ENCODE assay signal across 13 mouse cellular contexts in genomic region chr2:74702820-74703219, GRCm38 (mm10). TPM values are rescaled to one million over a fixed set of nuclear protein-coding genes. Genes with fewer than 3 reads are reported as not detected.
"Had no signal": no experiment of that assay in that cellular context is flagged by ENCODE, and none has a peak within 500 bp of the region (broad histone marks: within the 10 kb centered on the region; RNA-seq: fewer than 3 reads in every experiment).

No protein-coding gene starts in this region.

- H3K4me2 ChIP-seq: hindbrain, embryonic 13.5 days; limb, embryonic 15.5 days; liver, embryonic 13.5 days; midbrain, embryonic 13.5 days; stomach, embryonic 15.5 days had no signal

- H3K9ac ChIP-seq: hindbrain, embryonic 13.5 days; limb, embryonic 15.5 days; liver, embryonic 13.5 days; midbrain, embryonic 13.5 days; stomach, embryonic 15.5 days had no signal

- H3K4me3 ChIP-seq: hindbrain, embryonic 13.5 days; left cerebral cortex, adult 2 months; limb, embryonic 15.5 days; liver, embryonic 13.5 days; midbrain, embryonic 13.5 days; myocyte; stomach, embryonic 15.5 days had no signal

- H3K9me3 ChIP-seq: hindbrain, embryonic 13.5 days; limb, embryonic 15.5 days; liver, embryonic 13.5 days; midbrain, embryonic 13.5 days; stomach, embryonic 15.5 days had no signal

- ATAC-seq: hindbrain, postnatal 0 days; midbrain, embryonic 13.5 days had no signal

- H3K36me3 ChIP-seq: hindbrain, embryonic 13.5 days; liver, embryonic 13.5 days; midbrain, embryonic 13.5 days; stomach, embryonic 15.5 days had no signal

- H3K27ac ChIP-seq: hindbrain, embryonic 13.5 days; hindbrain, postnatal 0 days; left cerebral cortex, adult 2 months; limb, embryonic 15.5 days; liver, embryonic 13.5 days; midbrain, embryonic 13.5 days; stomach, embryonic 15.5 days had no signal

RNA-seq across cellular contexts. Expression of gene Hoxd8, which starts 1.6 kb away (rescaled TPM):
- total RNA-seq: layer of hippocampus, postnatal 25 days; left cerebral cortex, adult 2 months; left cerebral cortex, postnatal 14 days; megakaryocyte-erythroid progenitor cell, adult 5-6 weeks had no signal
- polyA plus RNA-seq: hindbrain, postnatal 0 days; midbrain, embryonic 13.5 days; myocyte had no signal

RNA-seq across cellular contexts. Expression of gene Hoxd9, which starts 5.3 kb away (rescaled TPM):
- total RNA-seq: hindbrain, postnatal 0 days; layer of hippocampus, postnatal 25 days; left cerebral cortex, adult 2 months; left cerebral cortex, postnatal 14 days; megakaryocyte-erythroid progenitor cell, adult 5-6 weeks had no signal
- polyA plus RNA-seq: hindbrain, embryonic 13.5 days; hindbrain, postnatal 0 days; liver, embryonic 13.5 days; midbrain, embryonic 13.5 days; myocyte had no signal

RNA-seq across cellular contexts. Expression of gene Hoxd3, which starts 8.9 kb away (rescaled TPM):
- total RNA-seq: layer of hippocampus, postnatal 25 days; left cerebral cortex, adult 2 months; left cerebral cortex, postnatal 14 days; megakaryocyte-erythroid progenitor cell, adult 5-6 weeks had no signal
- polyA plus RNA-seq: myocyte had no signal

RNA-seq across cellular contexts. Expression of gene Hoxd4, which starts 8.9 kb away (rescaled TPM):
- total RNA-seq: layer of hippocampus, postnatal 25 days; left cerebral cortex, adult 2 months; left cerebral cortex, postnatal 14 days; megakaryocyte-erythroid progenitor cell, adult 5-6 weeks had no signal
- polyA plus RNA-seq: liver, embryonic 13.5 days; lung, embryonic 16.5 days; midbrain, embryonic 13.5 days; myocyte had no signal

RNA-seq across cellular contexts. Expression of gene Hoxd10, which starts 11.1 kb away (rescaled TPM):
- total RNA-seq: hindbrain, postnatal 0 days; layer of hippocampus, postnatal 25 days; left cerebral cortex, adult 2 months; left cerebral cortex, postnatal 14 days; megakaryocyte-erythroid progenitor cell, adult 5-6 weeks had no signal
- polyA plus RNA-seq: hindbrain, embryonic 13.5 days; hindbrain, postnatal 0 days; large intestine, adult 2 months; liver, embryonic 13.5 days; midbrain, embryonic 13.5 days; myocyte had no signal
